Mouse (Mus musculus) bone marrow, adult 2 months (tissue): ENCODE measurements around the gene Fsd2.

ENCODE experiments used
- CTCF ChIP-seq: fragments of 200-500 bp; IDR thresholded peaks from 2 replicates; pipeline ENCODE4 v1.5.1; 2011; ENCODE audit warnings: low read length, control low read depth; ENCODE audit not compliant: control insufficient read depth, insufficient read depth
- POLR2A ChIP-seq: fragments of 200-500 bp; IDR thresholded peaks from 2 replicates; pipeline ENCODE4 v1.6.1; 2011; ENCODE audit warnings: low read depth, mild to moderate bottlenecking, control low read depth, low read length, borderline replicate concordance; ENCODE audit not compliant: control insufficient read depth

DNA sequence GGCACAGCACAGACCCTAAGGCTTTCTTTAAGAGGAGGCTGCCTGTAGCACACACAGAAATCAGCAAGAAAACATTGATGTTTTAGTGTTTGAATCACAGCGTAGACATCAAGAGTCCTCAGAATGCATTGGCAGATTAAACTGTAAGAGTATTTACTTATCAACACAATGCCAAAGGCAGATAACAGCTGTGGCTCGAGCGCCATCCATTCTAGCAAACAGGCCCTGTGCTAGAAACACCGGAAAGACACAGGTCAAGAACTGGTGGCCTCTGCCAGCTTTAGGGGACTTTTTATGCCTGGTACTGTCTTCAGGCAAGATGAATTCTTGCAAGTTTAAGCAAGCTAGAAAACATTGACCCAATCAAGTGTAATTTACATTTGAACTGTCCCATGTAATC lies 412 bp downstream of the Fsd2 start:
- TF ChIP-seq CTCF = no peak
- no peak for TF ChIP-seq POLR2A
